Mouse (Mus musculus) layer of hippocampus, adult 2 months (tissue): ENCODE results near the gene Ap2a1. TPM values are rescaled to one million over a fixed set of nuclear protein-coding genes. Genes with fewer than 3 reads are reported as not detected.

Source experiments
- DNase-seq, 2 experiments: peaks; one replicate each; pipeline ENCODE4 v3.0.0; 2022; ENCODE audit warnings: low spot score in 2 of 2
- H3K27ac ChIP-seq: fragments of 200-600 bp; 2 replicates; pipeline ENCODE4 v1.8.1; 2022
- H3K4me3 ChIP-seq: fragments of 200-600 bp; 2 replicates; pipeline ENCODE4 v1.8.1; 2022; ENCODE audit warnings: mild to moderate bottlenecking
- CTCF ChIP-seq: fragments of 200-600 bp; conservative IDR thresholded peaks from 2 replicates; pipeline ENCODE4 v1.8.1; 2022; ENCODE audit warnings: antibody characterized with exemption, mild to moderate bottlenecking, moderate library complexity
- total RNA-seq, 2 experiments: library from RNA; stranded (reverse); gene quantifications; 2 replicates each; pipeline ENCODE4 v1.2.3; 2021

Ap2a1 gene
- total RNA-seq, 2 experiments from 2014 or later, result 298 to 305 TPM

- Histone ChIP-seq H3K4me3 (peak overlapping the region; percentile 65), H3K27ac (peak overlapping the region; percentile 94)
- peak; percentile 72 to 73 for DNase-seq
- TF ChIP-seq CTCF, result no peak
These were observed 74.8 kb downstream of the Ap2a1 start for GRCm38 (mm10) chr7:44854356-44855031.

GRCm38 (mm10) chr7:44853596-44854355 is 75.5 kb downstream of the Ap2a1 start:
- no peak for DNase-seq
- TF ChIP-seq CTCF, result no peak
- H3K27ac ChIP-seq, result peak overlapping the region; percentile 94
- H3K4me3 ChIP-seq, result peak overlapping the region; percentile 65

- TF ChIP-seq CTCF, result no peak
- DNase-seq, result no peak
- Histone ChIP-seq H3K27ac (peak overlapping the region; percentile 94; the same call in 1 of the 2 replicates), H3K4me3 (no peak overlapping the region)
These were observed 76.2 kb downstream of the Ap2a1 start for GRCm38 (mm10) chr7:44853065-44853464.

- no peak overlapping the region for H3K4me3 ChIP-seq
- no peak for TF ChIP-seq CTCF
- H3K27ac ChIP-seq, result no peak overlapping the region
- DNase-seq, result no peak
These were observed 76.9 kb downstream of the Ap2a1 start for GRCm38 (mm10) chr7:44852259-44853027.

- no peak for DNase-seq
- TF ChIP-seq CTCF, result no peak
- Histone ChIP-seq H3K27ac (peak overlapping the region; percentile 99), H3K4me3 (no peak overlapping the region)
These were observed 77.6 kb downstream of the Ap2a1 start for GRCm38 (mm10) chr7:44851625-44852234.

- TF ChIP-seq CTCF, result no peak
- DNase-seq, result no peak
- H3K27ac ChIP-seq, result peak overlapping the region; percentile 99
- peak overlapping the region; percentile 76 for H3K4me3 ChIP-seq
These were observed 78.3 kb downstream of the Ap2a1 start for GRCm38 (mm10) chr7:44850789-44851624.

Other genes starting within 250 kb of the Ap2a1 start
- not detected for gene Izumo2, start 220.8 kb downstream of the Ap2a1 start, total RNA-seq
- gene Vrk3, start 181.1 kb downstream of the Ap2a1 start, total RNA-seq, result 10 to 100 TPM; 31.7 to 35.4 TPM
- under 1 TPM; 0.25 to 0.44 TPM for gene Zfp473, start 178.4 kb downstream of the Ap2a1 start, total RNA-seq
- gene Nup62, start 113.4 kb downstream of the Ap2a1 start, total RNA-seq, result 10 to 100 TPM; 29.7 to 33.2 TPM
- gene Il4i1, start 113.1 kb downstream of the Ap2a1 start, total RNA-seq, result 1 to 10 TPM; 2.6 to 3.3 TPM
- 10 to 100 TPM; 27.0 to 30.0 TPM for gene Atf5, start 112.8 kb downstream of the Ap2a1 start, total RNA-seq
- gene Akt1s1, start 80.5 kb downstream of the Ap2a1 start, total RNA-seq, result 10 to 100 TPM; 76.7 to 84.3 TPM
- 10 to 100 TPM; 69.0 to 81.3 TPM for gene Tbc1d17, start 80.4 kb downstream of the Ap2a1 start, total RNA-seq
- 10 to 100 TPM; 33.1 to 36.3 TPM for gene Pnkp, start 72.4 kb downstream of the Ap2a1 start, total RNA-seq
- gene Ptov1, start 59.7 kb downstream of the Ap2a1 start, total RNA-seq, result 100 to 1,000 TPM; 321 to 335 TPM
- gene Med25, start 36.8 kb downstream of the Ap2a1 start, total RNA-seq, result 100 to 1,000 TPM; 103 to 107 TPM
- gene Fuz, start 33.4 kb downstream of the Ap2a1 start, total RNA-seq, result 10 to 100 TPM; 21.6 to 24.8 TPM
- 1 to 10 TPM; 1.3 to 2.0 TPM for gene Tsks, start 13.7 kb upstream of the Ap2a1 start, total RNA-seq
- gene Cpt1c, start 45.4 kb upstream of the Ap2a1 start, total RNA-seq, result 100 to 1,000 TPM; 138 to 140 TPM
- gene Prmt1, start 57.1 kb upstream of the Ap2a1 start, total RNA-seq, result 100 to 1,000 TPM; 165 to 171 TPM
- gene Irf3, start 68.2 kb upstream of the Ap2a1 start, total RNA-seq, result 10 to 100 TPM; 38.4 to 42.7 TPM
- gene Bcl2l12, start 69.2 kb upstream of the Ap2a1 start, total RNA-seq, result 1 to 10 TPM; 2.5 to 3.7 TPM
- 100 to 1,000 TPM; 166 to 168 TPM for gene Scaf1, start 86.9 kb upstream of the Ap2a1 start, total RNA-seq
- gene Rras, start 88.5 kb upstream of the Ap2a1 start, total RNA-seq, result 10 to 100 TPM; 12.4 to 13.1 TPM
- gene Prr12, start 123.4 kb upstream of the Ap2a1 start, total RNA-seq, result 10 to 100 TPM; 77.6 to 81.4 TPM
- 10 to 100 TPM; 54.2 to 57.7 TPM for gene Nosip, start 132.9 kb upstream of the Ap2a1 start, total RNA-seq
- gene Prrg2, start 133.2 kb upstream of the Ap2a1 start, total RNA-seq, result 1 to 10 TPM; 5.7 to 8.4 TPM
- gene Rcn3, start 162.7 kb upstream of the Ap2a1 start, total RNA-seq, result 10 to 100 TPM in 1 of 2 experiments, 1 to 10 TPM in 1; 7.5 to 11.7 TPM
- 10 to 100 TPM; 17.8 to 19.0 TPM for gene Fcgrt, start 174.4 kb upstream of the Ap2a1 start, total RNA-seq
- gene Rps11, start 194.9 kb upstream of the Ap2a1 start, total RNA-seq, result 100 to 1,000 TPM; 436 to 442 TPM
- gene Rpl13a, start 199.3 kb upstream of the Ap2a1 start, total RNA-seq, result 100 to 1,000 TPM; 808 to 856 TPM
- not detected for gene Gm45713, start 206.7 kb upstream of the Ap2a1 start, total RNA-seq
- gene Flt3l, start 206.9 kb upstream of the Ap2a1 start, total RNA-seq, result 1 to 10 TPM; 9.4 TPM
- gene Pih1d1, start 224.8 kb upstream of the Ap2a1 start, total RNA-seq, result 10 to 100 TPM; 43.0 to 46.1 TPM
- 10 to 100 TPM; 13.2 to 13.3 TPM for gene Aldh16a1, start 225.1 kb upstream of the Ap2a1 start, total RNA-seq
- 1,000 to 10,000 TPM; 1,342 to 1,423 TPM for gene Slc17a7, start 234.5 kb upstream of the Ap2a1 start, total RNA-seq